Mouse (Mus musculus) limb, embryonic 10.5 days (tissue): ENCODE results near the gene Cntd1. TPM values are rescaled to one million over a fixed set of nuclear protein-coding genes. Genes with fewer than 3 reads are reported as not detected.
A peak's percentile ranks its signal among the peaks of the same experiment; 100 is the strongest.

Source experiments
- DNase-seq: peaks from one replicate; pipeline ENCODE4 v3.0.0-alpha.2; 2017; ENCODE audit warnings: low spot score
- H3K27ac ChIP-seq: fragments of 300-500 bp; sonication (generic); 2 replicates; pipeline ENCODE4 v1.5.1; 2016; ENCODE audit warnings: mild to moderate bottlenecking
- H3K27me3 ChIP-seq: fragments of 300-500 bp; sonication (generic); 2 replicates; pipeline ENCODE4 v1.6.1; 2016; ENCODE audit warnings: low read depth, mild to moderate bottlenecking; ENCODE audit not compliant: poor library complexity, severe bottlenecking
- H3K36me3 ChIP-seq: fragments of 300-500 bp; sonication (generic); 2 replicates; pipeline ENCODE4 v1.6.1; 2016; ENCODE audit warnings: mild to moderate bottlenecking, moderate library complexity
- H3K4me1 ChIP-seq: fragments of 300-500 bp; sonication (generic); 2 replicates; pipeline ENCODE4 v1.6.1; 2016
- H3K4me3 ChIP-seq: fragments of 300-500 bp; sonication (generic); 2 replicates; pipeline ENCODE4 v1.5.1; 2016; ENCODE audit warnings: mild to moderate bottlenecking, moderate library complexity
- H3K9me3 ChIP-seq: fragments of 300-500 bp; sonication (generic); replicated peaks from 2 replicates; pipeline ENCODE4 v1.6.1; 2016; ENCODE audit warnings: mild to moderate bottlenecking
- WGBS: fragments of 180-500 bp; shearing (Covaris S2); methylation state at CpG from one replicate; pipeline ENCODE4 v1.1.7; 2016; 5-methylcytosine and 5-hydroxymethylcytosine counted together
- polyA plus RNA-seq: library from polyadenylated mRNA; unstranded; fragments of >200 nt; fragmentation: Nextera tagmentation; extraction: Ambion mirVana; gene quantifications from 2 replicates; pipeline ENCODE4 v1.2.1, GENCODE M21; 2016

Cntd1 gene
- polyA plus RNA-seq, 1 experiment from 2014 or later: 1.1 TPM

GRCm38 (mm10) chr11:101279193-101279569 lies 369 bp downstream of the Cntd1 start:
- Histone ChIP-seq H3K9me3 (no peaks in the 10 kb centered on the region), H3K27me3 (peaks cover 41% of the 10 kb centered on the region), H3K4me1 (peaks cover 40% of the 10 kb centered on the region), H3K36me3 (peaks cover 17% of the 10 kb centered on the region), H3K27ac (peak overlapping the region; percentile 86), H3K4me3 (peak overlapping the region; percentile 87)
- DNase-seq: no peak
- WGBS: 62% methylated on average over 14 of the region's 14 CpGs

- Histone ChIP-seq H3K4me1 (peaks cover 33% of the 10 kb centered on the region), H3K36me3 (peaks cover 29% of the 10 kb centered on the region), H3K4me3 (no peak overlapping the region), H3K27ac (no peak overlapping the region), H3K27me3 (peaks cover 35% of the 10 kb centered on the region), H3K9me3 (no peaks in the 10 kb centered on the region)
- DNase-seq: no peak
- 53% methylated on average over 7 of the region's 7 CpGs for WGBS
Observed at GRCm38 (mm10) chr11:101280837-101281236, 2.0 kb downstream of the Cntd1 start.

DNA sequence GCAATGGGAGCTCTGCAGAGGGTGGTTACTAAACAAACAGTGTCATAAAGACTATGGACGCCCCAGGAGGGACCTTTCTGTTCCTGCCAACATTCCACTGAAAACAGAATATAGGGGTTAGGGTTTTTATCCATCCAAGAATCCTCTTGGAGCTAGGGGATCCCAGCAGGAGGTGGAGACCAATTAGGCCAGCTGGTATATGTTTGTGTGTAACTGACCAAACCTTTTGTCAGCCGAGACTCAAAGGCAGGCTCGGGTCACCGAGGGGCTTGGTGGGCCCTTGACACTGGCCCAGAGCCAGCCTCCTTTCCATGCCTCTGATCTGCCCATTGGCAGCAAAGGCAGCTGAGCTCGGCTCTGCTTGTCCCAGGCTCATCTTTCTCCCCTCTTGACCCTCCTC lies 4.1 kb downstream of the Cntd1 start:
- Histone ChIP-seq H3K27ac (no peak overlapping the region; the same call in 1 of the 2 replicates), H3K27me3 (peaks cover 16% of the 10 kb centered on the region), H3K4me1 (peaks cover 13% of the 10 kb centered on the region), H3K4me3 (no peak overlapping the region), H3K36me3 (peaks cover 32% of the 10 kb centered on the region), H3K9me3 (no peaks in the 10 kb centered on the region)
- DNase-seq: no peak
- 58% methylated on average over 5 of the region's 5 CpGs for WGBS

DNA sequence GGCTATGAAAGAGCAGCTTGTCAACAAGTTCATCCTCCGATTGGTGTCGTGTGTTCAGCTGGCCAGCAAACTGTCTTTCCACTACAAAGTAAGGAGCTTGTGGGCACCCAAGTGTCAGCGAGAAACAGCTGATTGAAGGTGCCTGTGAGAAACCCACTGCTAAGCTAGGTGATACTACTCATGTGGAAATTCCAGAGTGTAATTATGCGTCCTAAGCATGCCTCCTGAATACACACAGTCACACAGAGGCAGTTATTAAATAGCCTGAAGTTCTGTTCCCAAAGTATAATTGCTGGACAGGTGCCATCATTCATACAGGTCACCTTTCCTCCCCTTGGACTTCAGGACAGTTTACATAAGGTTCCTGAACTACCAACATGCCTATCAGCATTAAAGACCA lies 5.0 kb downstream of the Cntd1 start:
- Histone ChIP-seq H3K27ac (no peak overlapping the region), H3K36me3 (peaks cover 41% of the 10 kb centered on the region), H3K4me1 (peaks cover 6% of the 10 kb centered on the region), H3K4me3 (no peak overlapping the region), H3K9me3 (no peaks in the 10 kb centered on the region), H3K27me3 (peaks cover 16% of the 10 kb centered on the region)
- 77% methylated on average over 4 of the region's 4 CpGs for WGBS
- no peak for DNase-seq

GRCm38 (mm10) chr11:101287306-101287705 lies 8.5 kb downstream of the Cntd1 start:
- 87% methylated on average over 9 of the region's 9 CpGs for WGBS
- no peak overlapping the region for H3K4me3 ChIP-seq
- no peaks in the 10 kb centered on the region for H3K27me3 ChIP-seq
- no peak for DNase-seq
- no peaks in the 10 kb centered on the region for H3K4me1 ChIP-seq
- no peak overlapping the region for H3K27ac ChIP-seq
- H3K9me3 ChIP-seq: no peaks in the 10 kb centered on the region
- peaks cover 76% of the 10 kb centered on the region for H3K36me3 ChIP-seq

DNA sequence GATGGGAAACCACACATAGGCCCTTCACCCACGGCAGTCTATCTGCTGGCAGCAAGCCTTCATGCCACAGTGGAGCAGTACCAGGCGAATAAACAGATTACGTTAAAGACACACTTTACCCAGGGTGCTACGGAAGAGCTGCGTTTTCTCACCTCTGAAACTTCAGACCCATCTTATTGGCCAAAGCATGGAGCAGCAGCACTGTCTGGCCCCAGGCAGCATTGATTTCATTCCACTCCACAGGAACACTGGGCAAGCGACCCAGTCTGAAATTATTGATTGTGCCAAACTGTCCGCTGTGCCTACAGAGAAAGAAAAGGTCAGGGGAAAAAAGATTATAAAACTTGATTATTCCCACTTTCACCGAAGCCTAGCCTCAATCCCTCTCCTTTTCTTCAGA lies 12.4 kb downstream of the Cntd1 start:
- no peaks in the 10 kb centered on the region for H3K9me3 ChIP-seq
- H3K4me3 ChIP-seq: no peak overlapping the region
- H3K27ac ChIP-seq: no peak overlapping the region
- peaks cover 98% of the 10 kb centered on the region for H3K36me3 ChIP-seq
- H3K27me3 ChIP-seq: no peaks in the 10 kb centered on the region
- H3K4me1 ChIP-seq: no peaks in the 10 kb centered on the region
- DNase-seq: no peak
- WGBS: 96% methylated on average over 8 of the region's 8 CpGs

GRCm38 (mm10) chr11:101295191-101295590 lies 16.4 kb downstream of the Cntd1 start:
- 96% methylated on average over 8 of the region's 8 CpGs for WGBS
- DNase-seq: no peak
- Histone ChIP-seq H3K4me1 (no peaks in the 10 kb centered on the region), H3K4me3 (no peak overlapping the region), H3K9me3 (no peaks in the 10 kb centered on the region), H3K36me3 (peaks cover 94% of the 10 kb centered on the region), H3K27me3 (no peaks in the 10 kb centered on the region), H3K27ac (no peak overlapping the region)

DNA sequence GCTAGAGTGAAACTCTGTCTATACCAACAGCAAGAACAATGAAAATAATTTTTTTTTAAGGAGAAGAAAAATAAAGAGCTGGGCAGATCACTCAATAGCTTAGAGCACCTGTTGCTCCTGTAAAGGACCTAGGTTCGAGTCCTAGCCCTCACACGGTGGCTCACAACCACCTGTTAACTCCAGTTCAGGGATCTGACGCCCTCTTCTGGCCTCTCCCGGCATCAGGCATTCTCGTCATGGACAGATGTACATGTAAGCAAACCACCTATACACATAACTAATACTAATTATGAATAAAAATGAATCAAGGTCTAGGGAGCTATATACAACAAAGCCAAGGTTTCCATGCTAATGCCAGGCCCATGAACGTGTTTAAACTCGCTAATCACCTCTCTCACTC lies 22.1 kb downstream of the Cntd1 start:
- Histone ChIP-seq H3K4me3 (peak overlapping the region; percentile 83), H3K36me3 (peaks cover 39% of the 10 kb centered on the region), H3K4me1 (peaks cover 17% of the 10 kb centered on the region), H3K27ac (no peak overlapping the region), H3K9me3 (no peaks in the 10 kb centered on the region), H3K27me3 (no peaks in the 10 kb centered on the region)
- 68% methylated on average over 7 of the region's 7 CpGs for WGBS
- no peak for DNase-seq

DNA sequence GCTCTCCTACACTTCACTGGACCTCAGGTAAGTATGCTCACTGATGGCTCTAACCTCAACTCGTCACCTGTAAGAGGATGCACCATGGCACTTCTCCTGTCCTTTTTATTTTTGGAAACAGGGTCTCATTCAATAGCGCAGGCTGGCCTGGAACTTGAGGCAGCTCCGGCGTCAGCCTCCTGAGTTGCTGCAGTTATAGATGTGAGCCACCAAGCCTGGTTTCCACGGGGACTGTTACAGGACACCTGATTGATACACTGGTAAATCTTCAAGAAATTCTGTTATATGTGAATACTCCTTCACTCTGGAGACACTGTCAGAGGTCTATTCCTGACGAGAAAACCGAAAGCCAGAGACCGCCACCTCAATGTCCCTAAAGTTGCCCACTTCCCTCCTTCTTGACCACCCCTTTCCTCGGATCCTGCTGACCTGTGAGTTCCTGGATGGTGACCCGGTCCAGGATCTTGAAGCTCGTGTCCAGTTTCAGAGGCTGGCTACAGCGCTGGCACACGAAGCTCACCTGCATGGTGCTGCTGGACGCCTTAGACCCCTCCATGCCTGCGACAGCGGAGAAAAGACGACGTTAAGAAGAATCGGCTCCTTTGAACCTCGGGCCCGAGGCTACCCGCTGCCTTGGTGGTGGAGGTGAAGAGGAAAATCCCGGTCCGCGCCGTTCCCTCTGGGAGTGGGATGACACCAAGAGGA lies 22.6 kb downstream of the Cntd1 start:
- Histone ChIP-seq H3K27ac (peak overlapping the region; percentile 84), H3K4me3 (peak overlapping the region; percentile 83), H3K4me1 (peaks cover 17% of the 10 kb centered on the region), H3K27me3 (no peaks in the 10 kb centered on the region), H3K9me3 (no peaks in the 10 kb centered on the region), H3K36me3 (peaks cover 34% of the 10 kb centered on the region)
- no peak for DNase-seq
- WGBS: 13% methylated on average over 26 of the region's 26 CpGs

- Histone ChIP-seq H3K9me3 (no peaks in the 10 kb centered on the region), H3K4me1 (peaks cover 17% of the 10 kb centered on the region), H3K27me3 (no peaks in the 10 kb centered on the region), H3K4me3 (peak within 1 kb of the TSS; percentile 83), H3K36me3 (peaks cover 28% of the 10 kb centered on the region), H3K27ac (peak within 1 kb of the TSS; percentile 84)
- 6% methylated on average over 39 of the region's 39 CpGs for WGBS
- DNase-seq: peak; percentile 99
Observed at GRCm38 (mm10) chr11:101302004-101302798, 23.4 kb downstream of the Cntd1 start, which contains the start of gene Becn1. TSS of gene Becn1 (minus strand) at chr11:101302286.

GRCm38 (mm10) chr11:101307744-101308143 lies 28.9 kb downstream of the Cntd1 start:
- no peaks in the 10 kb centered on the region for H3K27me3 ChIP-seq
- H3K4me3 ChIP-seq: no peak overlapping the region
- DNase-seq: no peak
- H3K4me1 ChIP-seq: no peaks in the 10 kb centered on the region
- 43% methylated on average over 5 of the region's 5 CpGs for WGBS
- no peaks in the 10 kb centered on the region for H3K9me3 ChIP-seq
- no peaks in the 10 kb centered on the region for H3K36me3 ChIP-seq
- H3K27ac ChIP-seq: no peak overlapping the region

DNA sequence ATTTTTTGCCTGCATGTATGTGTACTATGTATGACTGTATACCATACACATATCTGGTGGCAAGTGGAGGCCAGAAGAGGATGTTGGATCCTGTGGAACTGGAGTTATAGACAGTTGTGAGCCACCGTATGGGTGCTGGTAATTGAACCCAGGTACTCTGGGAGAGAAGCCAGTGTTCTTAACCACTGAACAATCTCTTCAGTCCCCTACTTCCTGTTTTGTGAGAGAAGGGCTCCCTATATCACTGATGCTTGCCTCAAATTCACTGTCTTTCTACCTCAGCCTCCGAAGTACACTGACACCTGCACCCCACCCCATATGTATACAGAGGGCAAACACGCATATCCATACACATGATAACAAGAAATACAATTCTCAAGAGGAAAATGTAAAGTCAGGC lies 32.3 kb downstream of the Cntd1 start:
- H3K27ac ChIP-seq: no peak overlapping the region
- DNase-seq: no peak
- no peak overlapping the region for H3K4me3 ChIP-seq
- H3K36me3 ChIP-seq: no peaks in the 10 kb centered on the region
- no peaks in the 10 kb centered on the region for H3K9me3 ChIP-seq
- no peaks in the 10 kb centered on the region; the same call in none of the 2 replicates for H3K4me1 ChIP-seq
- no peaks in the 10 kb centered on the region for H3K27me3 ChIP-seq
- 88% methylated on average over 3 of the region's 3 CpGs for WGBS

- no peak overlapping the region for H3K4me3 ChIP-seq
- no peak overlapping the region for H3K27ac ChIP-seq
- DNase-seq: no peak
- 78% methylated on average over 3 of the region's 3 CpGs for WGBS
- H3K4me1 ChIP-seq: peaks cover 7% of the 10 kb centered on the region
- H3K9me3 ChIP-seq: no peaks in the 10 kb centered on the region
- no peaks in the 10 kb centered on the region for H3K27me3 ChIP-seq
- no peaks in the 10 kb centered on the region for H3K36me3 ChIP-seq
Observed at GRCm38 (mm10) chr11:101312150-101312549, 33.3 kb downstream of the Cntd1 start.
